Mouse (Mus musculus) kidney, postnatal 14 days (tissue): Measurements from ENCODE around the gene Stk10.
"Not testable (repeated sequence)": the region's sequence is repeated elsewhere in the genome, so short reads cannot be mapped to it uniquely, and the experiment has no call there.

Source experiments
- DNase-seq: peaks from one replicate; pipeline ENCODE4 v3.0.0; 2022; ENCODE audit warnings: mixed read lengths

Stk10 gene

DNA sequence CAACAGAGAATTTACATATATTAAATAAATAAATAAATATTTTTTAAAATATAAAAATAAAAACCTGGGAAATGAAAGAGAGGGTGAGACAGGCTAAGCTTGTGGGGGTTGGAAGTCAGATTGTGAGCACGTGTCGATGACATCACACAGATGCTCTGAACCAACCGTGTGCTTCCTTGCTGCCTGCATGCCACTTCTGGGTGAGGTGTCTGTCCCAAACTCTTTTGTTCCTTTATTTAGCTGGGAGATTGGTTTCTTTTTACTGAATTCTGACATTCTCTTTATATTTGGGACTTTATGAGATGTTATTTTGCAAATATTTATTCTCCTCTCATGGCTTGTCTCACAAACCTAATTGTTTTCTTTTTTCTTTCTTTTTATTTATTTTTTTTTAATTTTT, 72.8 kb downstream of the Stk10 start:
- no peak for DNase-seq

- DNase-seq: peak; percentile 61
Measured at GRCm38 (mm10) chr11:32607319-32607718, 74.2 kb downstream of the Stk10 start.

DNA sequence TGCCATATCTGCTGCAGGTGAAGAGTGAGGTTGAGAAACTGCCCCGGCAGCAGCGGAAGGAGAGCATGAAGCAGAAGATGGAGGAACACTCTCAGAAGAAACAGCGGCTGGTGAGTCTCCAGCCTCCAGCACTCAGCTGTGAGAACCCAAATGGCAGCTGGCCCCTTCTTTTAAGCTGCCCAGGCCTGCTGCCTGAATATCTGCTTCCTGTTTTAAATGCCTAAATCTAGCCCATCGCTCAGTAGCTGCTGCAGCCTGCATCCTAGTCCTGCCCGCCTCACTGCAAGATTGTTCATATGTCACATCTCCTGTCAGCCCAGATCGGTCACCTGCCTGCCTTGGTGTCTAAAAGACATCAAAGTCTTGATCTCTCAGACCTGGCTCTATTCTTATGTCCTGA, 77.5 kb downstream of the Stk10 start:
- no peak for DNase-seq

- no peak for DNase-seq
Measured at GRCm38 (mm10) chr11:32612304-32612703, 79.2 kb downstream of the Stk10 start.

- no peak for DNase-seq
Measured at GRCm38 (mm10) chr11:32614463-32614862, 81.4 kb downstream of the Stk10 start.

DNA sequence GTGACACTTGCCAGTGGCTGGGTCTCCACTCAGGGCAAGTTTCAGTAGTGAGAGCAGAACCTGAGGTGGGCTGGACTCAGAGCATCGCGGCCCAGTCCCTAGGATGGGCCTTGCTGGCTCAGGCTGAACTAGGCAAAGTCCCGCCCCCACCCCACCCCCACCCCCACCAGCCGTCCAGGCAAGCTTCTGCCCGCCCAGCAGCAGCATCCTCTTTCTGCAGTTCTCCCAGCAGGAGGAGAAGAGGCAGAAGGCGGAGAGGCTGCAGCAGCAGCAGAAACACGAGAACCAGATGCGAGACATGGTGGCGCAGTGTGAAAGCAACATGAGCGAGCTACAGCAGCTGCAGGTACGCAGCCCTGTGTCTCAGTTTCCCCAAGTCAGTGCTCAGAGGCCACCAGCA, 82.5 kb downstream of the Stk10 start:
- no peak for DNase-seq

DNA sequence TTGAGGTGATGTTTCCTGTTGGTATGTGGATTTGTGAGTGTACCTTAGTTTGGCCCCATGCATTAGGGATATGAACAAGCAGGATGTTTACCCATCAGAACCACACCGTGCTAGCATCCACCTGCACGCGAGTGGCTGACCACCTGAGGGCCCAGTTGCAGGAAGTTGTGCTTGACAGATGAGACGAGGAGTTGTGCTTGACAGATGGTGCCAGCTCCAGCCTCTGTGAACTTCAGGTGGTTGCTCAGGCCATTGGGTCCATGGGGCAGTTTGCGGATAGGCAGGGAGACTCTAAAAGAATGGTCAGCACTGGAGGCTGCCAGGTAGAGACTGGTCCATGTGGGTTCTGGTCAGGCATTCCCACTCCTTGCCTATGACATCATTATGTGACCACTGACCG, 83.0 kb downstream of the Stk10 start:
- DNase-seq: no peak

DNA sequence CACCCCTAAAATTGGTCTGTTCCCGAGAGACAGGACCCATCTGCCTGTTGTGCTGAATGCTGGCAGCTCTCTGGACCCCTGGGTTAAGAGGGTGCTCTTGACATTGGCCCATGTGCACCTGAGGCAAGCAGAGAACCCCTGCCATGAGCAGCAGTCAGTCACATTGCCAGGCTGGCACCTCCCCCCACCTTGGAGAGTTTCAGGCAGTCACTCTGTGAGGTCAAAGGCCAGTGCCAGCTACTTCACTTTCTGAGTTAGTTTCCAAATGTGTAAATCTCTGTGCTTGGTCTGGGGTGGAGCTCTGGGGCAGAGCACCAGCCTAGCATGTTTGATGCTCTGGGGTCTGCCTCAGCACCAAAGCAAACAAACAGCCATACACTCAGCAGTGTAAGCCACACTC, 84.9 kb downstream of the Stk10 start:
- peak; percentile 43 for DNase-seq

DNA sequence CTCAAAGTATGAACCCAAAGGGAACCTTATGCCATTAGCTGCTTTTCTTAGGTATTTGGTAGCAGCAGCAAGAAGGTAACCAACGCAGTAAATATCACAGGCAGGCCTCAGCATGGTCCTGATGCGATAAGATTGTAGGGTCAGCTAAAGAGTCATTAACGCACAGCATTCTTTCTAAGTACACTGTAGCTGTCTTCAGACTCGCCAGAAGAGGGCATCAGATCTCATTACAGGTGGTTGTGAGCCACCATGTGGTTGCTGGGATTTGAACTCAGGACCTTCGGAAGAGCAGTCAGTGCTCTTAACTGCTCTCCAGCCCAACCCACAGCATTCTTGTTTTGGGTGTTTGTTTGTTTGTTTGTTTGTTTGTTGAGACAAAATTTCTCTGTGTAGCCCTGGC, 85.5 kb downstream of the Stk10 start:
- DNase-seq: not testable (repeated sequence)

DNA sequence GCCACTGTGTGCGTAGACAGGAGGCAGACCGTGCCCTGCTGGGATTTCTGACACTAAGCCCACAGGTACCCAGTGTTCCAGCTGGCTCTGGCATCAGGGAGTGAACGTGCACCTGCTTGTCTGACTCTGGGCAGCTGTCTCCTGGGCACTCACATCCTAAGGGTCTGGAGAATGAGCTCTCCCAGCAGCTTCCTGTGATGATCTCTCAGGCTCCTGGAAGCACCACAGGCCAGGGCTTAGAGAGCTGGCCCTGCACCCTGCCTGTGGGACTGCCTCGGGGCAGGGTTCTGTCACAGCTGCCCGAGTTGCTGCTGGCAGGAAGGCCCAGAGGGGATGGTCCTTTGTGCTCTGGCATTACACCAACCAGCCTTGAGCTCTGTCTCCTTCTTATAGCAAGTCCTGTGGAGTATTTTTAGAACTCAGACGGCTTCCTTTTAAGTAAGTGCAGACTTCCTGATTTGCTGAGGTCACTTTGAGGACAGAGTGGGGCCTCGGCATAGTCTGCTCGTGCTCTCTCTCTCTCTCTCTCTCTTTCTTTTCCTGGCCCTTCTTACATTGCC, 86.2 kb downstream of the Stk10 start:
- peak; percentile 82 for DNase-seq

GRCm38 (mm10) chr11:32619866-32620456, 86.9 kb downstream of the Stk10 start:
- no peak for DNase-seq

GRCm38 (mm10) chr11:32621831-32622478, 88.8 kb downstream of the Stk10 start:
- no peak for DNase-seq

DNA sequence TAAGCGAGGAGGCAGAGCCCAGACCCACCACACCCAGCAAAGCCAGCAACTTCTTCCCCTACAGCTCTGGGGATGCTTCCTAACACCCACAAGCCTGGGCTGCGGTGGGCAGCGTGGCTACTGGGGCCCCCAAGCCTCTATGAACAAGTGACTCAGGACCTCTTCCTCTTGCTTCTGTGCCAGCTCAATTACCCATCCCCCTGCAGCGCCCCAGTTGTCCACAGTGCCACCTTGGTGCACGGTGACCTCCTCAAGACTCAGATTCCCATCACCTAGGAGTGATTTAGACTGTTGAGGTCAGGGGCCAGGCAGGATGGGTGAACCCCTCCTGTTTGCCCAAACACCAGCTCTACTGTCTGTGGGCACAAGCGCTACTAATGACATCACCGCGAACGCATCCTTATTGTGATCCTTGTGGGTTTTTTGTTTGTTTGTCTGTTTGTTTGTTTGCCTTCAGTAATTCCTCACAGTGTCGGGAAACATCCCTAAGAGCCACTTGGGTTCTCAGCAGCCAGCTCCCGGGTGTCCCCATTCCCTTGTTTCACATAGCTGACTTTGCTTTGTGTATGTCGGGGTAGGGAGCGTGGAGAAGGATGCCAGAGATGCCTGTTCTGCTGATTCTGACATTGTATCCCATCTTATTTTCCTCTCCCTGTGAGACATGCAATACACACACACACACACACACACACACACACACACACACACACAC, 89.5 kb downstream of the Stk10 start:
- no peak for DNase-seq

DNA sequence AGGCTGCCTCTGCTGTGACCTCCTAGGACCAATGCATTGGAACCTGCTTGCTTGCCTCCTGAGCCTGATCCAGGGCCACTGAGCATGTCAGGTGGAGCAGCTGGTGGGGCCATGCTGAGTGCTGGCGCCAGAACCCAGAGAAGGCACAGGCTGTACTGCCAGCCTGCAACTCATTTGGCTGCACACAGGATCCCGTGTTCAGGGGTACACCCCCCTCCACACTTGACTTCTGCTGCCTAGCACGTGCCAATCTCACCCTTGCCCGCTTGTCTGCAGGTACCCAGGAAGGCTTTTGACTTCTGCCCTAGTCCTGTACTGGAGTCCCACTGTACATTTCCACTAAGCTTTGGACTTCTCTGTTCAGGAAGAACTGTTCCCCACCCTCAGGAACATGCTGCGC, 90.1 kb downstream of the Stk10 start:
- DNase-seq: peak; percentile 71

- DNase-seq: no peak
Measured at GRCm38 (mm10) chr11:32623912-32624311, 90.8 kb downstream of the Stk10 start.

GRCm38 (mm10) chr11:32625677-32626076, 92.6 kb downstream of the Stk10 start:
- peak; percentile 79 for DNase-seq

DNA sequence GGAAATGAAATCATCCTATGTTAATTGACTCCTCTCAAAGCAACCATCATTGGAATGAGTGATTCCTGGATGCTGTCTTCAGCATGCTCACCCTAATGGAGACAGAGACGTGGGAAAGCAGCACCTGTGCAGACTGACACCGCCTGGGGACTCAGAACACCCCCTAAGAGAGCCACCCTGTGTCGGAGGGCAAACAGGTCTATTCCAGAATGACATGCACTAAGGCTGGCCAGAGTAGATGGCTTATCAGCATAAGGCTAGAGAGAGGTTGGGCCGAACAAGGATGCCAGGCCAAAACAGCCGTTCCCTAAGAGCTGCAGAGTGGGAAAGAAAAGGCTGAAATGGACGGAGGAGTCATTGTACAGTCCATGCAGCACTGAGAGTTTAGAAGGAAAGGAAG, 93.0 kb downstream of the Stk10 start:
- DNase-seq: no peak

DNA sequence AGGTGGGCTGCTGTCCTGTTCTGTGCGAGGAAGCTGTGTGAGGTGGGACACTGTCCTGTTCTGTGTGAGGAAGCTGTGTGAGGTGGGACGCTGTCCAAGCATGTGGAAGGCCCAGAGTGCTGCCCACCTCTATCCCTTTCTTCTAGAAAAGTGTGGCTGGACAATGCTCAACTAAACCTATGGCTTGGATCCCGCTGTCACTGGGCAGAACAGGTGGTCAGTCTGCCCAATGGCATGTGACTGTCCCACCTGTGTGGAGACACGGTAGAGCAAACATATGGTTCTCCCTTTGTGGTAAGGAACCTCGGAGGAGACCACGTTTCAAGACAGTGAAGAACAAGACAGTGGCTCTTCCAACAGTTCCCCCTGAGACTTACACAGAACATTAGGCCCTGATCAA, 94.8 kb downstream of the Stk10 start:
- no peak for DNase-seq

GRCm38 (mm10) chr11:32629713-32630211, 96.7 kb downstream of the Stk10 start:
- no peak for DNase-seq

DNA sequence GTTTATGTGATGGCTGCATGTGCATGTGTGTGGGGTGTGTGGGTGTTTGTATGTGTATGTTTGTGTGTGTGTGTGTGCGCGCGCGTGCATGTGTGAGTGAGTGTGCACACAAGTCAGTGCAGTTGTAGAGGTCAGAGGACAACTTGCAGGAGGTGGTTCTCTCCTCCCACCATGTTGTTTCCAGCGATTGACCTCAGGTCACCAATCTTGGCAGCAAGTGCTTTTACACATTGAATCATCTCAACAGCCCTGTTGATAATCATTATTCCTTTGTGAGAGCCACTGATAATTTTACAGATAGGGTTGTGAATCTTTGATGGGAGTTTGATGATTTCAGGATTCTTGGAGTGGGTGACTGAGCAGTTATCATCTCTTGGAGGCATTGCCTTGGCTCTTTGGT, 99.6 kb downstream of the Stk10 start:
- no peak for DNase-seq

- DNase-seq: no peak
Measured at GRCm38 (mm10) chr11:32633542-32633941, 100.4 kb downstream of the Stk10 start.

- no peak for DNase-seq
Measured at GRCm38 (mm10) chr11:32634143-32634542, 101.0 kb downstream of the Stk10 start.

GRCm38 (mm10) chr11:32634842-32635241, 101.7 kb downstream of the Stk10 start:
- no peak for DNase-seq

DNA sequence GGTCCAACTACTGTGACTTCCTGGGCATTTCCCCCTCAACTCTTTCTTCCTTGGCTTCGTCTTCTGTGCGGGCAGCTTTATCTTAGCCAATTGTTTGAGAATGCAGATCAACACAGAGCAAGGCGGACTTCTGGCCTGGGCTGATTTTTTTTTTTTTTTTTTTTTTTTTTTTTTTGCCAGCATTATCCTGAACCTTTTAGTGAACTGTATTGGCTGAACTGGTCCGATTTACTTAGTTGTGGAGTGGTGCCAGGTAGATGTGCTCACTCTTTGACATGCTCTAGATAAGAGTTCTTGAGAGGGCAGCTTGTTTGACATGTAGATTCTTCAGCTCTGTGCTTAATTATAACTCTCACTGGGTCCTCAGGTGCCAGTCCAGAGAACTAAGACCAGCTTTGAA, 103.2 kb downstream of the Stk10 start:
- no peak for DNase-seq
